Mouse (Mus musculus) right cerebral cortex, postnatal 36 days (tissue): ENCODE results near the gene Rab40b.

Source experiments
- DNase-seq, 2 experiments: peaks; one replicate each; pipeline ENCODE4 v3.0.0; 2022; ENCODE audit warnings: low spot score in 2 of 2, mixed read lengths in 1 of 2

Rab40b gene

DNA sequence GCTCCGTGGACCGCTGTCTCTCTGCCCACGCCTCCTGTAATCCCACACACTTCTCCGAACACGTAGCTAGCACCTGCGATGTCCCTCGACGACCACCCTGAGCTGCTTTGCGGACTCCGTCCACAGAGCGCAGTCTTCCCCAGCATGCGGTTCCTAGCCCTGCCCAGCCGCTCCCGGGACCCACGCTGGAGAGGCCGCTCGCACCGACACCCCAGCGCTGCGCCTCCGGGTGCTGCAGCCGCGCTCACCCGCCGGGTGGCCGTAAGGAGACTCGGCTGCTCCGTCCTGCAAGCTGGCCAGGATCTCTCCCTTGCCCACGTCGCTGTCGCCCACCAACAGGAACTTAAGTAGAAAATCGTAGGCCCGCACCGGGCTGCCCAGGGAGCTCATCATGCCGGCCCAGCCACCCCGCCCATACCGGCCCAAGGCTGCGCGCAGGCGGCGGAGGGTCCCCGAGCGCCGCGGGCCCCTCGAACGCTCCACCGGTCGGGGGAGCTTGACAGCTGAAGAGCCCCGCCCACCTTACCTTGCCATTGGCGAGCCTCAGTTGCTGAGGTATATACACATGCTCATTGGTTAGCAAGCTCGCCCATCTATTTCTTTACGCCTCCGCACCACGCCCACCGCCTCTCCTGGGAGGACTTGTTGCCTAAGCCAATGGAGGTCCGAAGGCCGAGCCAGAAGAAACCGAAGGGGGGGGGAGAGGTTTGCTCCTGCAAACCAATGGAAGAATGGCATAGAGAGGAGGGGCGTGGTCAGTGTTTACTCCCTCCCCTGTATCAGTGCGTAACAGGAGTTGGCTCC is at the start of gene Rab40b:
TSS of gene Rab40b (minus strand) at position 502 of the 804 bp plus-strand sequence.
- DNase-seq, result peak; percentile 98

DNA sequence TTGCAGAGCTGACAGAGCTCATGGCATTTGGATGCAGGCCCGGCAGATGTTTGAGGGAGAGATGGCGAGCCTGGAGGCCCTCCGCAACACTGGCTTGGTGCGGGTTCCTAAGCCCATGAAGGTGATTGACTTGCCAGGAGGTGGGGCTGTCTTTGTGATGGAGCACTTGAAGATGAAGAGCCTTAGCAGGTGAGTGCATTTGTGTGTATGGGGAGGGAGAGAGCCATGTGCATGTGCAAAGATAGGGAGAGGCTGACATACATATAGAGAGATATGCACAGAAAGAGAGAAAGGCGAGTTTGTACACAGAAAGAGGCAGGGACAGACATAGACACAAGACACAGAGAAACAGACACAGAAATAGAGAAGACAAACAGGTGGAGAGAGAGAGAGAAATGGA is 49.2 kb upstream of the Rab40b start:
- DNase-seq, result no peak

DNA sequence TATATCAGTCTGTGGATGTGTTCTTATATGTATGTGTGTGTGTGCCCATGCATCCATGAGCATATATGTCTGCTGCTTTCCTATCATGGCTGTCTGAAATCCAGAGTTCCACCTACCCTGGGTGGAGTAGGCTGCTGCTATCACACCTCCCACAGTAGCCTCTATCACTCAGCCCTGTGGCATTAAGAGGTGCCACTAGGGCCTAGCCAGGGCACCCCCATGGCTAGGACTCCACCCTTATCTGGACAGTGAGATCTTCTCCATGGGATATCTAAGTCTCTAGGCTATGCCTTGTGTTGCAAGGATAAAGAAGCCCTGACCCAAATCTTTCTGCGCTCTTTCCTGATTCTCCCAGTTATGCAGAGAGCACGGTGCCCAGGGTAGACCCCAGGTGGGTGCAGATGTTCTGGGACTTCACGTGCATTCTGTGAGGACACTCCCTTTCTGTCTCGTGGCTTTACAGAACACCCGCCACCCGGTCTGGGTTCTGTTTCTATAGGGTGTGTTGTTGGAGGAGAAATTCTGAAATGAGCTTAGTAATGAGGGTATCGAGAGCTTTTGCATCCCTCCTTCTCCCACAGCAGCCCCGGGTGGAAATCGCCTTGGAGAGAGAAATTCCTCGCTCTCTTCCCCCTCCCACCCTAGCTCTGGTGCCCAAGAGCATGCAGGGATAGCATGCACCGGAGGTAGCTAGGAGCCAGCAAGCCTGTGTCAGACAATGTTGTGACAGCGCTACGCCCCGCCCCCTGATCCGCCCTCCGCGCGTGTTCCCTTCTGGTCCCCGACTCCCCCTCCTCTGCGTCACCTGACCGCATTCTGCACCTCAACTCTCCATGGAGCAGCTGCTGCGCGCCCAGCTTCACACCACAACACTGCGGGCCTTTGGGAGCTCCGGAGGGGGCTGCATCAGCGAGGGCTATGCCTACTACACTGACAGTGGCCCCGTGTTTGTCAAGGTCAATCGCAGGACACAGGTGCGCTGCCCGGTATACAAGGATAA is 46.4 kb upstream of the Rab40b start, which contains the start of gene Fn3k:
TSS of gene Fn3k (plus strand) at position 758 of the 1,000 bp plus-strand sequence.
- DNase-seq, result peak; percentile 97

DNA sequence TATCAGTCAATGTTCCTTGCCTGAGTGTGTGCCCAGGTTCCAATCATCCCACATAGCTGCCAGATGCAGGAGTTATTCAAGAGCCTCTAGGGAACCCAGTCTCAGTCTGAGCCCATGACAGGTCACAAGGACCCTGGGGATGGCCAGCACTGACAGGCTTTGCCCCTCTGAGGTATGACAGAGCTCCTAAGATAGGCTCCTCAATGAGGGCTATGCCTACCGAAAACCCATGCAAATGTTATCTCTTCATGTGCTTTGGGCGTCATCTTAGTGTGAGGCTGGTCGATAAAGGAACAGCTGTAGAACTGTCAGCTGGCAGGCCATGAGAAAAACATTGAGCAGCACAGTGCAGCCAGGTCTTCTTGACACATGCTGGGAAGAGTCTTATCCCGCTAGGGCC is 45.3 kb upstream of the Rab40b start:
- no peak for DNase-seq

DNA sequence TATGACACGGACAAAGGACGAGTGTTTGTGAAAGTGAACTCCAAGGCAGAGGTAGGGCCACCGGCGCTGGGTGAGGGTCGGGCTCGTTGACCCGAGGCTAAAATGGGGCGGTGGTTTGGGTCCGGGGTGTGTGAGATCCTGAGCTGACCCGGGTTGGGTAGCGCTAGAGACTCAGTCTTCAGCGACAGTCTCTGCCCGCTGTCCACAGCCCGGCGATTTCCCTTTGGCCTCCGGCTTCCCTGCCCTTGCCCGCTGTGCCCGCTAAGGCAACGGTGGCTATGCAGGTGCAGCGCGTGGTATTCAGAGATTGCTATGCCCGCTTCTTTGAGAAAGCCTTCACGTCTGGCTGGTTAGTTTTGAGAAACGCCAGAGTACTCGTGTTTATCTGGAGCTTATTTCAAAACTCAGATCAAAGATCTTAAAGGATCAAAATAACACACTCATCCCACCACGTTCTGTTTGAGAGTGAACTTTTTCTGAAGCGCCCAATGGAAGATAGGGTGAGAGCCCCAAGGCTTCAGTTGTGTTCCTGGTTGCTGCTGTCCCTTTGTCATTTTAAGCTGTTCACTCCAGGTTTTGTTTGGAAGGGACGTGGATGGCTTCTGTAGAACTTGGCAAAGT is 33.6 kb upstream of the Rab40b start:
- no peak for DNase-seq

DNA sequence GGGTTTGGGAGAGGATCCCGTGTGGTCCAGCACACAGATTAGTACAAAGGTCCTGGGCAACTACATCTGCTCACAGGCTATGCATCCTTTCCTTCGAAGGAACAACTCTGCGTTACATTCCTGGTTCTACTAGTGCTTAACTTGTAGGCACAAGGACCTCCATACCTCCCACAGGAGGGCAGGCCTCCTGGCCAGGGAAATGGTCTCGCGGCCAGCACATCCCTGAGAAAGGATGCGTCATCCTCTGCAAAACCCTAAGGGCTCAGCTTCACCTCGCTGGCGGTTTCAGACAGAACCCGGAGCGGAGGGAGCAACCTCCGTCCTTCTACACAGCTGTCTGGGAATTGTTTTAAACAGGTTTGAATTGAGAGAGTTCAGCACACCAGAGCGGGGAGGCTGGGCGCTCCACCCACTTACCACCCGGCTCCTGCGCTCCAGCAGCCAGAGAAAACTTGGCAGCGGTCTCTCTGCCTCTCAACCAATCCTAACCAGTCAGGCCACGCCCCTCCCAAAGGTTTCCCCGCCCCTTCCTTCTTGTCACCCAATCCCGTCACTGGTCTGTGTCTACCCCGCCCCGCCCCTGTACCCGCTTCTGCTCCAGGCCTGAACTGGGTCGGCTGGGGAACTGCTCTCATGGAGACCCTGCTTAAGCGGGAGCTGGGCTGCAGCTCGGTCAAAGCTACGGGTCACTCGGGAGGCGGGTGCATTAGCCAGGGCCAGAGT is 32.9 kb upstream of the Rab40b start, which contains the start of gene Fn3krp:
TSS of gene Fn3krp (plus strand) at position 572 of the 723 bp plus-strand sequence.
- DNase-seq, result peak; percentile 99

DNA sequence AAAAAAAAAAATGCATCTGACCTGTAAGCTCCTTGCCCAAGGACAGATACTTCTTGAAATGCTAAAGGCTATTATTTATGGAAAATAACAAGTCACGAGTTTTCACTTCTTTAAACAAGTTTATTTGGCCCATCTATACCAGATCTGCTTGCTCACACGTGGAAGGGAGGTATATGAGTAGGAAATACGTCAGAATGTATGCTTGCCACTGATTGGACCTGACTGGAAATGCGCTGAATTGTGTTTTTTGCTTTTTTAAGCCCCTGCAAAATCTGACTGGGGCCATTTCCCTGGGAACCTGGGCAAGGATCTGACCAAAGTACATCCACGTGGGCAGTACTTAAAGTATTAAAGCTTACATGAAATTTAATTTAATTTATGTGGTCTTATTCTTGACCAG is 32.3 kb upstream of the Rab40b start:
- no peak for DNase-seq

DNA sequence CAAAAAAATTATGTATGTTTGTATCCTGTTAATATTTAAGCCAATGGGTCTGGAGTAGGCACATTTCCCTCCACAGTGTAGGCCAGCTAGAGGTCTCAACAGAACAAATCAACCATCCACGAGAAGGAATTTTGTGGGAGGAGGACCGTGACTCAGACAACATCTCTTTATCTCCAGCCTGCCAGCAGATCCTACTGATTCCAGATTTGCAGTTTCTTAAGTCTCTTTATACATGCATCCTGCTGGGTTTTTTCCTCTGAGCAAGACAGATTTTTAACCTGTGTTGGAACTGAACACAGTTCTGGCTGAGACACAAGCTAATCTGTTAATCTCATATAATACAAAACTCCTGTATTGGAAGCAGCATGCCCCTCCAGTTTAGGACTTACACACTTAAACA is 30.9 kb upstream of the Rab40b start:
- no peak for DNase-seq

DNA sequence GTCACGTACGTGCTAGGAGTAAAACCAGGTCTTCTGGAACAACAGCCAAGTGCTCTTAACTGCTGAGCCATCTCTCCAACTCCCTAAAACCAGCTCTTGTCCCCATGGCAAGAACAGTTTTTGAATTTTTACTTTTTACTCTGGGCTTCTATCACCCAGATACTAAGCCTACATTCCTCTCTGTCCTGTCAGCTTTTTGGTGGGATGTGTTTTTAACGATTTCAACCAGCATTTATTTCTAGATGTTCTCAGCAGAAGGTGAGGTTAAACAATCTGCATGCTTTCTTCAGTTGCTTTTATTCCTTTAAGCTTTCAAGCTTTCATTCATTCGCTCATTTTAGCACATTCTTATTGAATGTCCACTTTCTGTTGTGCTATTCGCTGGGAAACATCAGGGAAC is 29.9 kb upstream of the Rab40b start:
- DNase-seq, result no peak

DNA sequence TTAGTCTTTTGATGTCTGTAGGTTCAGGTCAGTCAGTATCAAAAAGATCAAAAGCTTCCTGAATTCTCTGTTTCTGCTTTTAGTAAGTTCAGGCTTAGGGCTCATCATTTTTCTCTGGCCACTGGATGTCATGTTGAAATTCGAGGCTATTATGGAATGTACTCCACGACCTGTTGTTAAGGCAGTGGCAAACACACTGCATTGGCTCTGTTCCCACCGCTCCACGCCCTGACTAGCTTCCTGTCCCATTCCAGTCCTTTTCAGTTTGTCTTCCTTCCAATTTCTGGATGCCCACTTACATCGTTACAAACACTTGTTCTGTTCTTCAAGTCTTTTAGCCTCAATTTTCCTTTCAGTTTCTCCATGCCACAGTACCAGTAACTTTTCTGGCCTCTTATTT is 27.3 kb upstream of the Rab40b start:
- DNase-seq, result no peak

DNA sequence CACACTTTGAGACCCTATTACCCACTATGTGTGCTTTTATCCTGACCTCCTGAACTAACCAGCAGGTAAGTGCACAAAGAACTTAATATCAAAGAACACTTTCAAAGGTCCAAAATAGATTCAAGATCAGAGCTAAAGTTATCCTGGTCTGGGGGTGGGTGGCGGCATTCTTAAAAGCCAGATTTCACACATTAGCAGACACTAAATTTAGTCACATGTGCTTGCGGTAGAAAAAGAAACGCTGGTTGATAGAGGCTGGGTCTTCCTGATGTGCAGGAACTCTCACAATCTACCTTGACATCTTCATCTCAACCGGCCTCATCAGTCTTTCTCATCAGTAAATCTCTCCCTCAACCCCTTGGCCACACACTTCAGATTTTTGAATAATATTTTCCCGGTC is 26.7 kb upstream of the Rab40b start:
- no peak for DNase-seq

DNA sequence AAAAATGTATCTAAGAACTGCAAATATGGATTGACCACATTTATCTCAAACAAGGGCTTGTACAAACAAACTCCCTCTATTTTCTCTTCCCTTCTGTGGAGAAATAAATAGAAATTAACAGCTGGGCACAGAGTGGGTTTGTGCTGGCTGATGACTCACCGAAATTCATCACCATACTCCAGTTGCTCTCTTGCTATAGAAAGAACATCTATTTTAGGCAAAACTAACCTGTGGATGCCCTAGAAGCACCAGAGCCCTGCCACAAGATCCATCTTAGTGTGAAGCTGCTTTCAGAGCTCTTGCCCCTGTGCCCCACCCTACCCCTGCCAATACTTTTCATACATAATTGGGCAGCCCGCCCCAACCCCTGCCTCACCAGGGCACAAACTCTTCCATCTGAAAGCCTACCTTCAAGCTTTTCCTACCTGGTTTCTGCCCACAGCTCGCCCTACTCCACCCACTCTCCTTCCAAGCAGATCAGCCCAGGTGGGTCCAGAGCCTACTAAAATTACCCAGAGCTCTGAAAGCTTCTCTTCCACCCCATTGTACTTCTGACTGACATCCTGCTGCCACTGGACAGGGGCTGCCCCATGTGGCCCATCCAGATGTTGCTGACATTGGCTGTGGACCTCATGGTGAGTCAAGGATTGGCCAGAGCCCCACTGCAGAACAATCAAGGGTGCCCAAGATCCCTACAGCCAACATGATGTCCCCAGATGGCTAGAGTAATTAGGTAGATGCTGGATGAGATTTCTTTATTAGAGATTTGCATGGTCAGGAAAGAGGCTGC is 19.5 kb upstream of the Rab40b start:
- DNase-seq, result peak; percentile 33 to 68

DNA sequence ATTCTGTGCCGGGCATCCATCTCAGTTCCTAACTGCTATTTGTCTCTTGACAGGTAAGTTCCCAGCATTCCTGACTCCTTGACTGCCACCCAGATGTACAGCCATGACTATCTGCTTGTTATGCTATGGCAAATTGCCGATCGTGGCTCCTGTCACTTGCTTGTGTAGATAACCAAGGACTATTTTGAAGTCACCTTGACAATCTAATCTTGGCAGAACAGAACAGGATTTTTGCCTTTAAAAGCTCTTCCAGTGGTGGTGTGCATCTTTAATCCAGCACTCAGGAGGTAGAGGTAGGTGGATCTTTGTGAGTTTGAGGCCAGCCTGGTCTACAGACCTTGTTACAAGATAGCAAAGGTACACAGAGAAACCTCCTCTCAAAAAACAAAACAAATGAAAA is 4.4 kb upstream of the Rab40b start:
- no peak for DNase-seq

DNA sequence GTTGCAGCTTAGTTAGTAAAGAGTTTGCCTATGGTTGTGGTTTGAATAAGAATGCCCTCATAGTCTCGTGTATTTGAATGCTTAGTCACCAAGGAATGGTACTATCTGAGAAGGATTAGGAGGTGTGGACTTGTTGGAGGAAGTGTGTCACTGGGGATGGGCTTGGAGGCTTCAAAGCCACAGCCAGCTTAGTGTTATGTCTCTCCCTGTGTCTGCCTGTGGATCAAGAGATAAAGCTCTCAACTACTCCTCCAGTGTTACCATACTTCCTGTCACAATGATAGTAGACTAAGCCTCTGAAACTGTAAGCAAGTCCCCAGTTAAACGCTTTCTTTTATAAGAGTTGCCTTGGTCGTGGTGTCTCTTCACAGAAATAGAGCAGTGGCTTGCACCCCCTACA is 2.7 kb upstream of the Rab40b start:
- no peak for DNase-seq

DNA sequence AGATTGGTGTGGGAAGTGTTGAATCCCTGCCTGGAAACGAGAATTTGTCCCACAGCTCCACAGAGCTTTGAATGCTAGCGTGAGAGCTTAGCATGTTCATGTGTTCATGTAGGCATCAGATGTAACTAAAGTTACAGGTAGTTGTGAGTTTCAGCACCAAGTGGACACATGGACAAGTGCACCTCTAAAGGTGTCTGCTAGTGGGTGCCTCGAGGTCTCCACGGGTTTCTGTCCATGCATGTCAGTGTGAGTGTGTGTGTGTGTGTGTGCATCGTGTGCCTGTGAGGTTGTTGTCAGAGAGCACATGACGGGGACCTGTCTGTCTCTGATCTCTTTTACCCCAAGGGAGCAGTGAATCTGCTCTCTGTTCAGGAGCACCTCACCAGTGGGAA is 499 bp upstream of the Rab40b start:
- DNase-seq, result no peak

DNA sequence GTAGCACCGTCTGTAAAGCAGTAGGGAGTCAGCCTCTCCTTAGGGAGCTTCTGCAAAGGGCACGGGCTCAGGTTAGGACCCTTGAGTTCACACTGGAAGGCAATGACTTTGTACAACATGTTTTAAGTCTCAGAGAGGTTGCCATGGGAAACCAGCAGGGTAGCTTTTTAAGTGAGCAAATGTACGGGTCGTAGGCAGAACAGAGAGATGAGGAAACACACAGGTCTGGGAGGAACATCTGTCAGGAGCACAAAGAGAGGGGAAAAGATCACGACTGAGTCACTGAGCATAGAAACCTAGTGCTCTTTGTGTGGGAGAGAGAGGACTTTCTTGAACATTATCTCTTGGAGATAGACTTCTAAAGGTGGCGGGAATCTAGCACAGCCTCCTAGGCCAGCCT is 7.8 kb downstream of the Rab40b start:
- no peak for DNase-seq

DNA sequence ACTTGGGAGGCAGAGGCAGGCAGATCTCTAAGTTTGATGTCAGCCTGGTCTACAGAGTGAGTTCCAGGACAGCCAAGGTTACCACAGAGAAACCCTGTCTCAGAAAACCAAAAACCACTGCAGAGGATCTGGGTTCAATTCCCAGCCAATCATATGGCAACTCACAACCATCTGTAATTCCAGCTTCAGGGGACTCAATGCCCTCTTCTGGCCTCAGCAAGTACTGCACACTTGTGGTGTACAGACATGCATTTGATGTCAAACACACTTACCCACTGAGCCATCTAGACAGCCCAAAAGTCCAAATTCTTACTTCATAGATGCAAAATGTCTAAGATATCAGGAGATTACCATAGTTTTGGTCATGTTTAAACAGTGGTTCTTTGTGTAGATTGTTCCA is 9.4 kb downstream of the Rab40b start:
- no peak for DNase-seq

DNA sequence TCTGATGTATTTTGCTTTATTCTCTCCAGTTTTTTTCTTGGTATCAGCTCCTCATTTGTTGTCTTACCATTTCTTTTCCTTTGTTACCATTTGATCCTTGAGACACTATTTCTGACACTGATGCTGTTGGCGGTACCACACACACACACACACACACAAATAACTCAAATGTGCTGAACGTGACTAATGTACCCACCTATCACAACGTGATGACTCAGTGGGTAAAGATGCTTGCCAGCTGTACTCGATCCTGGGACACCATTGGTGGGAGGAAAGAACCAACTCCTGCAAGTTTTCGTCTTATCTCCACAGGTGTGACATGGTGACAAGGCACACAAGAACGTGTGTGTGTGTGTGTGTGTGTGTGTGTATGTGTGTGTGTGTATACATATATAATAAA is 14.7 kb downstream of the Rab40b start:
- DNase-seq, result no peak

DNA sequence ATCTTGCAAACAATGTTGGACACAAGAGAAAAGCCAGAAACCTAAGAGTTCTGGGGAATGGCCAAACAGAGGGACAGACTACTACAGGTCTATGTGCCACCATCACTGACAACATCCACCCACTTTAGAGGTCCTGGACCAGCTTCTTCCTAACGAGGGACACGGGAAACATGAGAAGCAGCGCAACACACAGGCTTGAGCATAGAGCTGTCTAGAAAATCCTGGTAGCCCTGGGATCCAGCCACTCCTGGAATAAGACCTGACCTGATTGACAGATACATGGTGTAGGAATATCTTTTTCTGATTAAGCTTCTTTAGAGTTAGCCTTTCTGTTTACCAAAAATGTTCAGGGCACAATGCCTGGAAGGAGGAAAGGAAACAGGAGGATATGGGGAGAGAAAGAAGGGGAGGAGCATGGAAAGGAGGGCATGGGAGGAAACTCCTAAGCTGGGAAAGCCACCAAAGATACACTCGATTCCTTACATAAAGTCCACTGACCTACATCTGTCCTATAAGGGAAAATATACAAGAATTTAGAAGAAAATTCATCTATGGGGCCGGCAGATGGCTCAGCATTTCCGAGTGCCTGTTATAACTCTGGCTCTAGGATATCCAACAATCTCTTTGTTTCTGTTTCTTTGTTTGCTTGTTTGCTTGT is 17.6 kb downstream of the Rab40b start:
- DNase-seq, result no peak

DNA sequence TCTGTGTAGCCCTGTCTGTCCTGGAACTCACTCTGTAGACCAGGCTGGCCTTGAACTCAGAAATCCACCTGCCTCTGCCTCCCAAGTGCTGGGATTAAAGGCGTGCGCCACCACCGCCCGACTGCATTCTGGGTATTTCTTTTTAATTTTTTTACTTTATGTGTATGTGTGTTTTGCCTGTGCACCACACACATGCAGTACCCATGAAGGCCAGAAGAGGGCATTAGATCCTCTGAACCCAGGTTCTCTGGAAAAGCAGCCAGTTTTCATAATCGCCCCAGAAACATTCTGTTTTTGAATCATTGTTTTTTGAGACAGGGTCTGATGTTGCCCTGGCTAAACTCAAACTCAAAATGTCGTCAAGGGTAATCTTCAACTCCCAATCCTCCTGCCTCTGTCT is 18.4 kb downstream of the Rab40b start:
- no peak for DNase-seq
